In genomic region chr2:84477759-84478158, GRCm38 (mm10) we compare ENCODE assay signal across 15 mouse cellular contexts.
"Had no signal": no experiment of that assay in that cellular context is flagged by ENCODE, and none has a peak within 500 bp of the region (broad histone marks: within the 10 kb centered on the region; RNA-seq: fewer than 3 reads in every experiment).

No protein-coding gene starts in this region.

- H3K4me1 ChIP-seq: neural tube, embryonic 15.5 days; stomach, embryonic 15.5 days had no signal

- H3K9me3 ChIP-seq: neural tube, embryonic 15.5 days; stomach, embryonic 15.5 days had no signal

- H3K4me3 ChIP-seq: neural tube, embryonic 15.5 days; stomach, embryonic 15.5 days had no signal

- H3K4me2 ChIP-seq: neural tube, embryonic 15.5 days; stomach, embryonic 15.5 days had no signal

- H3K36me3 ChIP-seq: neural tube, embryonic 15.5 days; stomach, embryonic 15.5 days had no signal

- H3K27ac ChIP-seq: neural tube, embryonic 15.5 days; stomach, embryonic 15.5 days; stomach, postnatal 0 days had no signal

- H3K27me3 ChIP-seq: neural tube, embryonic 15.5 days; stomach, embryonic 15.5 days had no signal

- DNase-seq: retina, postnatal 1 day; right cerebral cortex, adult 18-20 months; right cerebral cortex, postnatal 14 days; right cerebral cortex, postnatal 25 days; right cerebral cortex, postnatal 4 days; spleen, adult 18-20 months; thymus, adult 18-20 months; thymus, adult 2 months; thymus, postnatal 14 days; thymus, postnatal 25 days; thymus, postnatal 36 days; thymus, postnatal 4 days had no signal

- H3K9ac ChIP-seq: neural tube, embryonic 15.5 days; stomach, embryonic 15.5 days had no signal
